Mouse (Mus musculus) megakaryocyte, embryonic 14.5 days (primary cell): ENCODE measurements around the gene Meaf6.

Experiments used
- FLI1 ChIP-seq: IDR thresholded peaks from 2 replicates; pipeline ENCODE4 v1.6.1; 2012; ENCODE audit warnings: low read length, inconsistent platforms, mixed read lengths
- GATA1 ChIP-seq: IDR thresholded peaks from 3 replicates; pipeline ENCODE4 v1.6.1; 2012; ENCODE audit warnings: mixed read lengths, low read length, inconsistent platforms, borderline replicate concordance

GRCm38 (mm10) chr4:125116090-125116861 lies 31.3 kb downstream of the Meaf6 start:
- no peak for TF ChIP-seq GATA1
- no peak for TF ChIP-seq FLI1
